Mouse (Mus musculus) forebrain, postnatal 0 days (tissue): ENCODE results near the gene Asz1. TPM values are rescaled to one million over a fixed set of nuclear protein-coding genes. Genes with fewer than 3 reads are reported as not detected.

Experiments
- ATAC-seq: fragments of 200-750 bp; cut with Nextera tagmentation; 2 replicates; pipeline ENCODE4 v1.8.0; 2017; ENCODE audit warnings: mild to moderate bottlenecking, moderate library complexity
- DNase-seq: peaks from one replicate; pipeline ENCODE4 v3.0.0-alpha.2; 2015
- H3K27ac ChIP-seq: fragments of 300-500 bp; sonication (generic); 2 replicates; pipeline ENCODE4 v1.5.1; 2014; ENCODE audit warnings: low read depth, mild to moderate bottlenecking, antibody characterized with exemption, low read length, moderate library complexity, mixed read lengths
- H3K27me3 ChIP-seq: fragments of 300-500 bp; sonication (generic); 2 replicates; pipeline ENCODE4 v1.6.1; 2014; ENCODE audit warnings: mild to moderate bottlenecking, low read length, mixed read lengths; ENCODE audit not compliant: insufficient read depth
- H3K36me3 ChIP-seq: fragments of 300-500 bp; sonication (generic); 2 replicates; pipeline ENCODE4 v1.6.1; 2014; ENCODE audit warnings: mild to moderate bottlenecking, moderate library complexity; ENCODE audit not compliant: insufficient read depth
- H3K4me1 ChIP-seq: fragments of 300-500 bp; sonication (generic); 2 replicates; pipeline ENCODE4 v1.6.1; 2014; ENCODE audit warnings: antibody characterized with exemption; ENCODE audit not compliant: insufficient read depth
- H3K4me2 ChIP-seq: fragments of 300-500 bp; sonication (generic); 2 replicates; pipeline ENCODE4 v1.6.1; 2014; ENCODE audit warnings: low read depth, mild to moderate bottlenecking, moderate library complexity
- H3K4me3 ChIP-seq: fragments of 300-500 bp; sonication (generic); 2 replicates; pipeline ENCODE4 v1.5.1; 2014; ENCODE audit warnings: low read depth, low read length, mixed read lengths
- H3K9ac ChIP-seq: fragments of 300-500 bp; sonication (generic); 2 replicates; pipeline ENCODE4 v1.6.1; 2014; ENCODE audit warnings: mild to moderate bottlenecking
- H3K9me3 ChIP-seq: fragments of 300-500 bp; sonication (generic); 2 replicates; pipeline ENCODE4 v1.6.1; 2016; ENCODE audit warnings: low read length
- CTCF ChIP-seq: sonication (generic); IDR thresholded peaks from 2 replicates; pipeline ENCODE4 v1.5.1; 2016; ENCODE audit warnings: antibody characterized with exemption, control low read depth, low read depth
- WGBS: fragments of 180-500 bp; shearing (Covaris S2); extraction: QIAGEN DNeasy Blood & Tissue Kit; methylation state at CpG from one replicate; pipeline ENCODE4 v1.1.7; 2014; 5-methylcytosine and 5-hydroxymethylcytosine counted together
- polyA plus RNA-seq: library from polyadenylated mRNA; unstranded; fragments of >200 nt; fragmentation: Nextera tagmentation; extraction: Ambion mirVana; gene quantifications from 2 replicates; pipeline ENCODE4 v1.2.1, GENCODE M21; 2015
- total RNA-seq: library from RNA; depleted of rRNA; stranded (reverse); fragments of >200 nt; gene quantifications from 2 replicates; pipeline ENCODE4 v1.2.3, GENCODE M21; 2014

Asz1 gene
- total and polyA plus RNA-seq, 2 experiments from 2014 or later: not detected

DNA sequence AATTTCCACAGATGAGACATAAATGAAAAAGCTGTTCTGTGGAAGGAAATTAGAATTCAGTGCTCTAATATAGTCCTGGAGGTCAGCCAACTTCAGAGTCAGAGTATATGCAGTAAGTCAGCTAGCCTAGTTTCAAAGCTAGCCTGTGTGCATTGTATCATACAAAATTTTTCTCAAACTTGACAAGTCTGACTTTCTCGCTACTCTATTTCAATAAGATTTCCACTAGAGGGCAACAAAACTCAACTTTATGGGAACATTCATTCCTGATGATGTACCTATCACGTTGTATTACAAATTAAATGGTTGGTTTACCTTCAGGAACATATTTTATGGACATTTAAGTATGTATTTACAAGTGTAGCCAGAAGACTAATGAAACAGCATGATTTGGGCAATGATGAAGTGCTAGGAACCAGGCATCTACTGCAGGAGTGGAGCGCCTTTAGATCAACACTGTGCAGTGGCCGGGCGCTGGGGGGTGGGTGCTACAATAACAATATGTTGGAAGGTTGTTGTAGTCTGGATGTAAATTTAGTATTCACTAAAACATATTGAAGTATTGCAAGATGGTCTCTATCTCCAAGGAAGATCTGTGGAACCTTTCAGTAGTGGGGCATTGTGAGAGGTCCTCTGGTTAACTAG, 21.6 kb downstream of the Asz1 start:
- Histone ChIP-seq H3K36me3 (no peaks in the 10 kb centered on the region), H3K9me3 (no peaks in the 10 kb centered on the region), H3K27ac (no peak overlapping the region), H3K27me3 (no peaks in the 10 kb centered on the region), H3K9ac (no peak overlapping the region), H3K4me2 (no peak overlapping the region), H3K4me1 (no peaks in the 10 kb centered on the region), H3K4me3 (no peak overlapping the region)
- TF ChIP-seq CTCF: peak; percentile 65
- ATAC-seq (peak; percentile 60; the same call in 1 of the 2 replicates), DNase-seq (peak; percentile 59)
- WGBS: 60% methylated on average over 5 of the region's 5 CpGs

DNA sequence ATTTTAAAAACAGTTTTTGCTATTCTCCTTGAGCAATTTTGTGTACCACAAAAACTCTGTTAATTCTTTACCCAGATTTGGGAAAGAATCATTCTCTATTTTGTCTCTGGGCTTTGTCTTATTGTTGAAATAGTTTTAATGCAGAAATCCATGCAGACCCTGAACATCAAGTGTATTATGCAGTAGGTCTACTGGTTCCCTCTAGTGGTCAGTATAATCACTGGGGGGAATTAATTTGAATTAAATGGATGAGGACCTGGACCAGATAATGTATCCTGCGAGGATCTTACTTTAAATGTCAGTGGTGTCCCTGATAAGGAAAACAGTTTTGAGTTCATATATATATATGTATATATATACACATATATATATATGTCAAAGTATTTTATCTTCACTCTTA, 30.2 kb downstream of the Asz1 start:
- no peaks in the 10 kb centered on the region for H3K4me1 ChIP-seq
- H3K9me3 ChIP-seq: no peaks in the 10 kb centered on the region
- H3K27me3 ChIP-seq: no peaks in the 10 kb centered on the region
- WGBS: 30% methylated on average over 1 of the region's 1 CpGs
- H3K27ac ChIP-seq: no peak overlapping the region
- TF ChIP-seq CTCF: peak; percentile 69
- no peak overlapping the region for H3K4me2 ChIP-seq
- no peak overlapping the region for H3K9ac ChIP-seq
- no peak overlapping the region for H3K4me3 ChIP-seq
- H3K36me3 ChIP-seq: no peaks in the 10 kb centered on the region
- peak; percentile 12 for DNase-seq
- ATAC-seq: no peak

DNA sequence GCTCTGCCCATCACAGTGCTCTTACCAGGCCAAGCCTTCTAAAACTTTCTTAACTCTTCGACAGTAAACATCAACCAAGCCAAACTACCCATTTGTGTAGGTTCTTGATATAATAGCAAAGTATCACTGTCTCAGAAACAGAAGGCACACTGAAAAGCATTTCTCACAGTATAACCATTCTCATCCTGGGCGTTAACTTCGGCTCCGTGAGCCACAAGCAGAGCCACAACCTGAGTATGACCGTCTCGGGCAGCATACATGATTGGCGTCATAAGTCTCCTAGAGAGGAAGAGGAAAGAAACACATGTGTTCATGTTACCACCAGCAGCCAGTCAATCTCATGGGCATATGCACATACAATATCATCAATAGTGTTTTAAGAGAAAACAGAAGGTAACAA, 31.9 kb downstream of the Asz1 start:
- no peaks in the 10 kb centered on the region for H3K4me1 ChIP-seq
- no peaks in the 10 kb centered on the region for H3K9me3 ChIP-seq
- ATAC-seq: no peak
- H3K4me3 ChIP-seq: no peak overlapping the region
- no peak overlapping the region for H3K27ac ChIP-seq
- no peaks in the 10 kb centered on the region for H3K36me3 ChIP-seq
- no peak overlapping the region for H3K9ac ChIP-seq
- 89% methylated on average over 7 of the region's 7 CpGs for WGBS
- no peak for DNase-seq
- no peaks in the 10 kb centered on the region for H3K27me3 ChIP-seq
- no peak overlapping the region for H3K4me2 ChIP-seq
- TF ChIP-seq CTCF: no peak

DNA sequence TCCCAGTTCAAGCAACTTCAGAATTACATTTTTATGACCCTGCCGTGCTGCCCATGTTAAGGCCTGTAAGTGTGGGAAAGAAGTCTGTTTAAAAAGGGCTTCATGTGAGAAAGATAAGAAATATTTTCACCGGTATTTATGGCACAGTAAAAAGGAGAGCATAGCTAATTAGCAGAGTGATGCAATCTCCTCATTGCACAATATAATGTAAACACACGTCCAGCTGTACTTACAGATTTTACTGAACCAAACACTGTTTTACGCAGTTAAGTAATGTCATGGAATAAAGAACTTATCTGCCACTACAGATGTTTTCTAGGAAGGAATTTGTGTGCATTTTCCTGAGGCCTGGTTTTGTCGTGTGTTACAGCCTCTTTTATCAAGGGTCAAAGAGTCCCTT, 32.3 kb downstream of the Asz1 start:
- H3K36me3 ChIP-seq: no peaks in the 10 kb centered on the region
- H3K27me3 ChIP-seq: no peaks in the 10 kb centered on the region
- H3K9me3 ChIP-seq: no peaks in the 10 kb centered on the region
- H3K4me1 ChIP-seq: no peaks in the 10 kb centered on the region
- WGBS: 72% methylated on average over 5 of the region's 5 CpGs
- no peak for TF ChIP-seq CTCF
- no peak overlapping the region for H3K4me2 ChIP-seq
- H3K27ac ChIP-seq: no peak overlapping the region
- H3K4me3 ChIP-seq: no peak overlapping the region
- DNase-seq (no peak), ATAC-seq (no peak)
- no peak overlapping the region for H3K9ac ChIP-seq

DNA sequence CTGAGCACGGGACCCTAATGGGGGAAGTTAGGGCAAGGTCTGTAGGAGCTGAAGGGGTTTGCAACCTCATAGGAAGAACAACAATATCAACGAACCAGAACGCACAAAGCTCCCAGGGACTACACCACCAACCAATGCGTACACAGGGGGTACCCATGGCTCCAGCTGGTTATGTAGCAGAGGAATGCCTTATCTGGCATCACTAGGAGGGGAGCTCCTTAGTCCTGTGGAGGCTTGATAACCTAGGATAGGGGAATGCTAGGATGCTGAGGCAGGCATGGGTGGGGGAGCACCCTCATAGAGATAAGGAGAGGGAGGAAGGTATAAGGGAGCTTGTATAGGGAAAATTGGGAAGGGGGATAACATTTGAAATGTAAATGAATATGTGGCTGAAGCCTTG, 51.0 kb downstream of the Asz1 start:
- Histone ChIP-seq H3K36me3 (no peaks in the 10 kb centered on the region), H3K9ac (no peak overlapping the region), H3K27ac (no peak overlapping the region), H3K4me1 (no peaks in the 10 kb centered on the region), H3K4me2 (no peak overlapping the region), H3K4me3 (no peak overlapping the region), H3K9me3 (no peaks in the 10 kb centered on the region), H3K27me3 (no peaks in the 10 kb centered on the region)
- 87% methylated on average over 4 of the region's 4 CpGs for WGBS
- ATAC-seq (no peak), DNase-seq (no peak)
- no peak for TF ChIP-seq CTCF

DNA sequence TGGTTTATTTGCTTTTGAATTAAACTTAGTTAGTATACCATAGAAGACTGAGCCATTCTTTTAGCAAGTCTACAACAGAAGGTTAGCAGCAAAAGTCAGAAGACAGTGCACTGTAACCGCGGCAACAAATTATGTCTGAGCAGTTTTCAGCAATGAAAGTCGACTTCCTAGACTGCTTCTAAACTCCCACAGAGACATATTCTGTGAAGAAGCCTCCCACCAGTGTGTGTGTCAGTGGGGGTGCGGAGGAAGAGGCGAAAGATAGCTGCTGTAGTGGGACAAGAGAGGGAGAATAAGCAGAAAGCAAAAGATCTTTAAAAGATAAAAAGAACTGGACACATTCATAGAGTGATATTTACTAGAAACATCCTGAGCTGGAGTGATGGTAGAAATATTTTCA, 57.2 kb downstream of the Asz1 start:
- 62% methylated on average over 5 of the region's 5 CpGs for WGBS
- Histone ChIP-seq H3K9me3 (no peaks in the 10 kb centered on the region), H3K4me3 (no peak overlapping the region), H3K27ac (no peak overlapping the region), H3K9ac (no peak overlapping the region), H3K36me3 (no peaks in the 10 kb centered on the region), H3K4me2 (no peak overlapping the region), H3K4me1 (no peaks in the 10 kb centered on the region), H3K27me3 (no peaks in the 10 kb centered on the region)
- DNase-seq: no peak
- no peak for TF ChIP-seq CTCF
- peak; percentile 48; the same call in 1 of the 2 replicates for ATAC-seq

DNA sequence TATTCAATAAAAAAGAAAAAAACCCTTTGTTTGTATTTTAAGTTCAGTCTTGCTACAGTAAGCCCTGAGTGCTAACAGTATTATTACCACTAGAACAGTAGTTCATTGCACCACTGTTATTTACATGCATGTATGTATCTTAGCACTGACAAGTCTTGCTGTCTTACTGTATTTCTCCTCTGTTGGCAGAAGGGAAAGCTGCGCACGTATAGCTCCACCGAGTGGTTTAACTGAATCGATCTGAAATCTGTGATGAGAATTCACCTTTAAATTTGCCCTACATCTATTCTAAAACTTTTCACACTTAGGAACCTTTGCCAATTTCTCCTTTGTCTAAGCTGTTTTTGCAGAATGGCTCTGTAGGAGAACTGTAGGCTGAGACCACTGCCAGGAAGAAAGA, 64.6 kb downstream of the Asz1 start:
- no peaks in the 10 kb centered on the region for H3K4me1 ChIP-seq
- H3K9ac ChIP-seq: no peak overlapping the region
- ATAC-seq: no peak
- H3K4me3 ChIP-seq: no peak overlapping the region
- WGBS: 77% methylated on average over 4 of the region's 4 CpGs
- no peaks in the 10 kb centered on the region for H3K27me3 ChIP-seq
- H3K27ac ChIP-seq: no peak overlapping the region
- DNase-seq: no peak
- no peak; the same call in 1 of the 2 replicates for TF ChIP-seq CTCF
- no peaks in the 10 kb centered on the region for H3K36me3 ChIP-seq
- H3K9me3 ChIP-seq: no peaks in the 10 kb centered on the region
- no peak overlapping the region for H3K4me2 ChIP-seq
